Mouse (Mus musculus) ovary, adult 18-20 months (tissue): ENCODE data around the gene Gm26620.
A peak's percentile ranks its signal among the peaks of the same experiment; 100 is the strongest.

Experiments
- DNase-seq: peaks from one replicate; pipeline ENCODE4 v3.0.0; 2022; ENCODE audit warnings: low spot score, mixed read lengths

Gene Gm26620

GRCm38 (mm10) chr1:170911907-170912660, 27.2 kb downstream of the Gm26620 start:
- no peak for DNase-seq

- no peak for DNase-seq
Measured at GRCm38 (mm10) chr1:170912891-170913615, 28.2 kb downstream of the Gm26620 start, which contains the start of gene Fcrlb. Fcrlb (minus strand) TSS chr1:170912941.

GRCm38 (mm10) chr1:170915657-170916056, 30.8 kb downstream of the Gm26620 start:
- DNase-seq, result no peak

- DNase-seq, result no peak
Measured at GRCm38 (mm10) chr1:170919308-170919707, 34.4 kb downstream of the Gm26620 start.

GRCm38 (mm10) chr1:170924485-170924884, 39.6 kb downstream of the Gm26620 start:
- no peak for DNase-seq

GRCm38 (mm10) chr1:170926941-170927340, 42.1 kb downstream of the Gm26620 start:
- DNase-seq, result peak; percentile 38

GRCm38 (mm10) chr1:170927378-170927777, 42.5 kb downstream of the Gm26620 start, which contains the start of gene Fcrla:
Fcrla (minus strand) TSS chr1:170927583.
- no peak for DNase-seq

- no peak for DNase-seq
Measured at GRCm38 (mm10) chr1:170928467-170928866, 43.6 kb downstream of the Gm26620 start.

GRCm38 (mm10) chr1:170929245-170929644, 44.4 kb downstream of the Gm26620 start:
- DNase-seq, result no peak

- no peak for DNase-seq
Measured at GRCm38 (mm10) chr1:170932043-170932442, 47.2 kb downstream of the Gm26620 start.

GRCm38 (mm10) chr1:170933386-170933920, 48.6 kb downstream of the Gm26620 start:
- DNase-seq, result no peak

GRCm38 (mm10) chr1:170933940-170934339, 49.1 kb downstream of the Gm26620 start:
- no peak for DNase-seq

- no peak for DNase-seq
Measured at GRCm38 (mm10) chr1:170934383-170934782, 49.5 kb downstream of the Gm26620 start.
